Mouse (Mus musculus) megakaryocyte-erythroid progenitor cell, adult 5-6 weeks (primary cell): Measurements from ENCODE around the gene Ptprg. TPM values are rescaled to one million over a fixed set of nuclear protein-coding genes. Genes with fewer than 3 reads are reported as not detected.

Experiments
- ATAC-seq: replicated peaks from 2 replicates; pipeline ENCODE4 v1.8.0; 2016; ENCODE audit warnings: mild to moderate bottlenecking, inconsistent platforms; ENCODE audit not compliant: severe bottlenecking, poor library complexity, low FRiP score, low TSS enrichment
- total RNA-seq, 2 experiments: library from RNA; stranded (forward) in 1 of 2; stranded (reverse) in 1 of 2; fragments of 200-1000, 215-1000 nt in 1 of 2; fragments of >200 nt in 1 of 2; fragmentation: Nextera tagmentation in 1 of 2; gene quantifications; 2 replicates each; pipeline ENCODE4 v1.2.3; 2014 to 2017

Ptprg gene
- total RNA-seq, 2 experiments from 2014 or later, result not detected

DNA sequence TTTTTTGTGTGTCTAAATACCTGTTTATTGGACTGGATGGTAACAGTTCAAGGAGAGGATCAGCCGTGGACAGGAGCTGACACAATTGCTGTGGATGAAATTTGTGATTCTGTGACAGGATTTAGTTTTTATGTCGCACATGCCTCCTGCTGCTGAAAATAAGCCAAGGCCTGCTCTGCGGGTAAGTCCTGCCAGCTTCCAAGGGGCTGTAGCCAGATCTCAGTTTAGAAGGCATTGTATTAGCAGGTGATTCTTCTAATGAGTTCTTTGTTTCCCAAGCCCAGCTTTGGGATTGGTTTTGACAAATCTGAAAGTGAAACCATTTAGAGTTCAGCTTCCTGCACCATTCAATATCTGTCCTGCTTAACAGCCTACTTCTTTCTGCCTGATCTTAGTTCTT, 299.6 kb downstream of the Ptprg start:
- ATAC-seq, result no peak

DNA sequence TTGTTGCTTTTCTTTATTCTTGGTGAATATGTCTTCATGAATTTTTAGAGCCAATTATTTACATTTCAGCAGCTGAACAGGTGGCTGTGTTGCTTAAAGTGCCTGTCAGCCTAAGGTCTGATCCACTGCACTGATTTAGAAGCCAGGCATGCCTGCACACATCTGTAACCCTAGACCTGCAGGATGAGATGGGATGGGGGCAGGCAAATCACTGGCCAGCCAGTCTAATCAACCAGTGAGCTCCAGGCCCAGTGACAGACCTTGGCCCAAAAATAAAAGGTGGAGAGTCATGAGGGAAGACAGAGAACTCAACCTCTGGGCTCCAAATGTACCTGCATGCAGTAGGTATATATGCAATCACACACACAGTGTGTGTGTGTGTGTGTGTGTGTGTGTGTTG, 302.2 kb downstream of the Ptprg start:
- no peak for ATAC-seq

- ATAC-seq, result no peak
These were observed 304.7 kb downstream of the Ptprg start for GRCm38 (mm10) chr14:11857928-11858481.

- no peak for ATAC-seq
These were observed 310.0 kb downstream of the Ptprg start for GRCm38 (mm10) chr14:11863286-11863685.

DNA sequence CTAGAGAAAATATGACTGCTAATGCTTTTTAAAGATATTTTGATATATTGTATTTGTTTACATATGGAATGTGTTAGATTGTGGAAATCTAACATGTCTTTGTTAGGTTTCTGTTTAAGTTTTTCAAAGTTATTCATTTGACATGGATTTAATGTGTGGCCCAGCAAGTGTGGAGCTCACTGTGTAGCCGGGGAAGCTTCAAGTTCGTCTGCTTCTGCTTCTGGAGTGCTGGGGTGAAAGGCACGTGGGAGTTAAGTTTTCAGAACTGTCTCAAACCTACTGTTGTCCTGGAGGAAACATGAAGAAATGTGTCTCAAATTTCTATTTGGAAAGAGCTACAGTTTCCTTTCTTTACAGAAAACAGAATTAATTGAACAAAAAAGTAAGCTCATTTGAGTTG, 311.5 kb downstream of the Ptprg start:
- ATAC-seq, result no peak

GRCm38 (mm10) chr14:11865332-11865731, 312.0 kb downstream of the Ptprg start:
- ATAC-seq, result no peak

- no peak for ATAC-seq
These were observed 312.5 kb downstream of the Ptprg start for GRCm38 (mm10) chr14:11865872-11866271.

- ATAC-seq, result no peak
These were observed 313.1 kb downstream of the Ptprg start for GRCm38 (mm10) chr14:11866416-11866815.

- ATAC-seq, result no peak
These were observed 315.3 kb downstream of the Ptprg start for GRCm38 (mm10) chr14:11868636-11869035.

- ATAC-seq, result no peak
These were observed 318.5 kb downstream of the Ptprg start for GRCm38 (mm10) chr14:11871752-11872344.

DNA sequence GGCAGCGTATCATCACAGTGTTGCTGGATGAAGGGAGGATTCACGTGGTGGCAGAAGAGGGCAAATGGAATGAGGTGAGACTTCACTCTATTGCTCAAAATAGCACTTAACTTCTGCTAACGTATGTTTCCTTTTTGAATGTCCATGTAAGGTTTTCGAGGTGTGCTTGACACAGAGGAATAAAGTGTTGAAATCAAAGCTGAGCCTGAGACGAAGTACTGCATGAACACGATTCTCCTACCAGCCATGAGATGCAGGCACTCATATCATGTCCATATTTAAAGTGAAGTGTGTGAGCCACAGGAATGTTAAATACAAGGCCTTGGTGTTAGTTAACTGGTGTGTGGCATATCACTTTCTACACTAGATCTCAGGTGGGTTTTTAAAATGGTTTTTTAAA, 320.9 kb downstream of the Ptprg start:
- ATAC-seq, result no peak

DNA sequence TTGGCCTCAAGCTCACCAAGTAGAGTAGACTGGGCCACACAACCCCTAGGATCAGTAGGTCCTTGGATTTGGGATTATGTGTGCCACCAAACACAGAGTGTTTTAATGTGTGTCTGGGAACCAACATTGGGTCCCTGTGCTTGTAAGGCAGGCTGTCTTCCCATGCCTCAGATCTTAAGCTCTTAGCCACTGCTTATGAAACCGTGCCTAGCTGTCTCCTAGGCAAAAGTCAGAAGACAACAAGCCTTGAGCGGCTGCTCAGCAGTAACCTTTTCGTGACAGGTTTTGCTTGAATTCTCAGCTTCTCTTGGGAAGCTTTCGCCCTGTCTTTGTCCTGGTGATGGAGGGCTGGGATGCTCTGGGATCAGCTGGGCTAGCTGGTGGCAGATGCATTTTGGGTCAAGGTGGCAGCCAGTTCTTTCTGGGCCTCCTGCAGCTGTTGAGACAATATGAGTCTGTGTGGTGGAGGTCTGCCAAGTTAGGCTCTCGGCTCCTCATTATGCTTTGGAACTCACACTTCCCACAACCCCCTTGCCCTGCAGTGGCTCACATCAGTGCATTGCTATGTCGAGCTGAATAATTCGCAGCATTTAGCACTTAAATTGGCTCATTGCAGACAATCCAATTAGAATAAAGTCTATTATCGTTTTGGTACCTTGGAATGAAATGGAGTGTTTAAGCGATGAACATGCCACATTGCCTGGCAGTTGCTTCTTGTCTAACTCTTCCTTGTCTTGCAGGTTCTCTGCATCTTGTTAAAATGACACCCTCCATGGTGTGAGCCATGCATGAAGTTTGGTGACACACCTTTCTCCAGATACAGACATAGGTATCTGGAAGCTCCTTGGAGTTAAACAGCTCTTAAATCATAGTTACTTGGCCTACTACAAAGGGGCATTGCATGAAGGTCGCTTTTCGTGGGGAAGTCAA, 321.9 kb downstream of the Ptprg start:
- no peak for ATAC-seq

DNA sequence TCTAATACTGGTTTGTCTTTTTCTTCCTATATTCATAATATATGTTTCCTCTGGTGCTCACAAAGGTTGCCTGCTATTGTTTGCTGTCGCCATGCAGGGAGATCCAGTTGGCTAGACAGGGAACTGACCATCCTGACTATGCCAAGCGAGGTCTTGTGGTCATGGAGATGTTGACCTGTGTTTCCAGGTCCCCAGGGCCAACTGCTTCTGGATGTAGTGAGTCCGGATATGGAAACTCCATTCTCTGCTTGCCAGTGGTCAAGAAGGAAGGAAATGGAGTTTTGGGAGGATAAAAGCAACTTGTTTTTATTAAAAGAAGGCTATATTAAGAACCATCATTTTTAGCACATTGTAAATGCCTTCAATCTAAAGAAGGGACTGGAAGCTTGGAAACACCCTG, 327.8 kb downstream of the Ptprg start:
- no peak for ATAC-seq

DNA sequence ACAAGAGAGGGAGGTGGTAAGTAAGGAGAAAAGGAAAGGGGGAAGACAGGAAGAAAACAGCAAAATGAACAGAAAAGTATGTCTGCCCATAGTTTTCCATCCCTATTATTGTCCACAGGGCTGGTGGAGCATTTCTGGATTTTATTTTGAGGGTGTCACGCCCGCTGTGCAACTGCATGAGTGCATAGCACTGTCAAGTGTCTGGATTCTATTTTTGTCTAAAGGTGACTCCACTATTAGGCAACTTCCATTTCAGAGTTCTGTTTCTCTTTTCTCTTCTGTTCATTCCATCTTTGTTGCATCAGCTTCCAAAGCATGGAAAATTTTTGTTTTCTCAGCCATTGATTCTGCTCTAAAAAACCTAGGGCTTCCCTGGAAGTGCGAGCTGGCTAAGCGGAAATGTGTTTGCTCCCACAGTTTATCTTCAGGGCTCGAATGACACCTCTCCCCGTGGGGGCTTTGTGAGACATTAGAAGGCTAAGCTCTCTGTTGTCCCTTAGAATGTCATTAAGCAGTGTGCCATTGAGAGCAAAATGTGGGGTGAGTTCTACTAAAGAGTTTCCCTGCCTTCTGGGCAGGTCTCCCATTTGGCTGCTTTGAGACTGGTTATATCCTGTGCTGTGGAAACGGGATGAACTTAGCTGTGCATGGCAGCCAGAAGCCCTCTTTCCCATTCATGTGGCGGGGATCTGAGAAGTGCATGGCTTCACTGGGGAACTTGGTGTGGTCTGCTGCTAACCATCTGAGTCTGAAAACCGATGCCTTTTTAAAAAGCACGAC, 330.0 kb downstream of the Ptprg start:
- no peak for ATAC-seq

DNA sequence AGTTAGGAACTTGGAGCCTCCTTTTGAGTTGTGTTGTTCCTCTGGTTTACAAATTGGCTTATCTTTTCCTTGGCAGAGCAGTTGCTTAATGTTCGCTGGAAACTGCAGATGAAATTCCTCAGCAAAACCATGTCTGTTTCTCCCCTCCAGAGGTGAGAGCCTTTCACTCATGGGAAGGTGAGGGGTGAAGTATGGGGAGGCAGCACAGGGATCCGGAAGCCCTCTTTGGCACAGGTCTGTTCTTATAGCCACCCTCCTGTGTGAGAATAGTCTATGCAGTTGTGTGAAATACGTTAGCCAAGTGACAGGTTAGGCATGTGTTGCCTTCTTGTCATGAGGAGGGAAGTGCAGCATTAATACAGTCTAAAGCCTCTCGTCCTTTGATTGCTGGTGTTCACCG, 330.7 kb downstream of the Ptprg start:
- ATAC-seq, result no peak

- ATAC-seq, result no peak
These were observed 333.1 kb downstream of the Ptprg start for GRCm38 (mm10) chr14:11886417-11886816.

DNA sequence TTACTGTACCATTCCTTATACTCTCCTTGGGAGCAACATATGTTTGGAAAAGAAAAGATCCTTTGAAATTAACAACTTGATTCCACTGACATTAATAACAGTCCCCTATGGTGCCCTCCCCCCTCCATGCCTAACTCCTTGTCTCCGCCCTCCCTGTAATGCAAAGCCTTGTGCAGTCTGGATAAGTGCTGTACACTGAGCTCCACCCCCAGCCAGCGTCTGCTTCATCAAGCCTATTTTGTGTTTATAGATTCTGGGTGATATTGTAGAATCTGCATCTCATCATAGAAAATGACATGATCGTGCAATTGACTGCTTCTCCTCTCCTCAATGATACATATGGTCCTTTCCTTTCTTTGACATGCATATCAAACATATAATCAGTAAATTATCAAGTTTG, 337.6 kb downstream of the Ptprg start:
- ATAC-seq, result no peak

GRCm38 (mm10) chr14:11892621-11893020, 339.3 kb downstream of the Ptprg start:
- no peak for ATAC-seq

DNA sequence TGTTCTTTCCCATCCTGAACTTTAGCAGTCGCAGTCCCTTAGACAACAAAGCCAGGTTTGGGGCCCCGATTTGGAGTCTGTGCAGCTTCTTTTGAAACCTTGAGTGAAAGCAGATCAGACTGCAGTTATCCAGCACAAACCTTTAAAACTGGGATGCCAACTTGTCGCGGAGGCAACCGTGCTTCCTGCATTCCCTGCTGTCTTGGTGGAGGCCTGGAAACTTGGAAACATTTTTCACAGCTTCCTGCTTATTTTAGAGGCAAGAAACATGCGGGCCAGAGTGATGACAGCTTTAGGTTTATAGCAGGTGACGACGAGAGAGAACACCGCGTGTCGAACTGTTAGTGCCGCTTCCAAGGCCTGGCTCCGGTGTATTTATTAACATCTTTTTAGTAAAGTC, 342.2 kb downstream of the Ptprg start:
- ATAC-seq, result no peak

- ATAC-seq, result no peak
These were observed 349.5 kb downstream of the Ptprg start for GRCm38 (mm10) chr14:11902794-11903193.
